Mouse (Mus musculus): ENCODE data around the gene Nme4.
"Not testable (repeated sequence)": the region's sequence is repeated elsewhere in the genome, so short reads cannot be mapped to it uniquely, and the experiment has no call there.

Gene Nme4

GRCm38 (mm10) chr17:26114061-26114460, 18.7 kb upstream of the Nme4 start:
- in situ Hi-C loops (cut with MboI, MseI) = no loop called here

DNA sequence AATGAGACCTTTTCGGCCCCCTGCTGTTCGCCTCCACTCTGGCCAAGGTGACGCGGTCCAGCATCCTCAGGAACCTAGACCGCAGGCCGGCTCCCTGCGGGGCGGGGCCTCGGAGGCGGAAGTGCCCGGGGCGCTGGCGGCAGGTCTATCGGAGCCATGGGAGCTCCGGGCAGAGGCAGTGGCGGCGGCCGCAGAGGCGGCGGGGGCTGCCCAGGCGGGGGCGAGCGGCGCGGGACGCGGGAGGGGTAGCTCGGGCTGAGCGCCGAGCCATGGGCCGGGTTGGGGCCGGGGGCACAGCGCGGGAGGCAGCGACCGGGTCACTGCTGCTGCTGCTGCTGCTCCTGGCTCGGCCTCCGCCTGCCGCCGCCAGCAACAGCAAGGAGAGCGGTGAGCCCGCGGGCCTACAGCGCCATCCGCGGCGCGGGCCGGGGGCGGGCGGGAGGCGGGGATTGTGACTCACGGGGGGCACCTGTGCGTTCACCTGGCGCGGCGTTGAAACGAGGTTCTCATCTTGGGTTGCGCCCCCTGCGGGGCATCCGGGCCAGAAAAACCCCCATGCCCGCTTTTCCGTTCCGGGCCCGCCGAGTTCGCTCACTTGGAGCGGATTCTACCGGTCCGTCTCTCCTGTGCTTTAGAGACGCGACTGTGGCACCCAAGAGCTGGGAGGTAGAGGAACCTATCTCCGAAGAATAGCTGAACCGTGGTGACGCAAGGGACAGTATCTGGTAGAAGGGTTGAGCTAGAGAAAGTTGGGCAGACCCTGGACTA, 18.0 kb upstream of the Nme4 start, which contains the start of gene Tmem8:
Gene Tmem8 (plus strand): TSS at position 119 of the 768 bp plus-strand sequence.
- in situ Hi-C loops (cut with MboI, MseI) = no loop called here

DNA sequence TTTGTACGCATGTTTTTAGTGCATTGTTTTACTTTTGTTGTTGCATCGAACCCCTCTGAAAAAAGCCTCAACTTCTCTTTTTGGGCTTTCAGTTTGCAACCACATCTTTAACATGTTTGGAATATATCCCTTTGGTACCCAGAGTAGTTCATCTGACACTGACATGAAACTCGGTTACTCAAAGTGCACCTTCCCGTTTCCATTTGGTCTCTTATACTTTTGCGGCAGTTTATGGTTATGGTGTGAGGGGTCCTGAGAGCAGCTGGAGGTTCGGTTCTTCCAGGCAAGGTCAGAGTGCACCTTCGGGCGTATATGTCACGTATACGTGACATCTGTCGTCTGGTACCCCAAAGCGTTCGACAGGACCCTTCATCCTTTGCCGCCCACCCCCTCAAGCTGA, 17.3 kb upstream of the Nme4 start:
- in situ Hi-C loops (cut with MboI, MseI) = no loop called here

- in situ Hi-C loops (cut with MboI, MseI) = no loop called here
Measured at GRCm38 (mm10) chr17:26111722-26112121, 16.3 kb upstream of the Nme4 start.

GRCm38 (mm10) chr17:26111024-26111423, 15.6 kb upstream of the Nme4 start:
- in situ Hi-C loops (cut with MboI, MseI) = no loop called here

DNA sequence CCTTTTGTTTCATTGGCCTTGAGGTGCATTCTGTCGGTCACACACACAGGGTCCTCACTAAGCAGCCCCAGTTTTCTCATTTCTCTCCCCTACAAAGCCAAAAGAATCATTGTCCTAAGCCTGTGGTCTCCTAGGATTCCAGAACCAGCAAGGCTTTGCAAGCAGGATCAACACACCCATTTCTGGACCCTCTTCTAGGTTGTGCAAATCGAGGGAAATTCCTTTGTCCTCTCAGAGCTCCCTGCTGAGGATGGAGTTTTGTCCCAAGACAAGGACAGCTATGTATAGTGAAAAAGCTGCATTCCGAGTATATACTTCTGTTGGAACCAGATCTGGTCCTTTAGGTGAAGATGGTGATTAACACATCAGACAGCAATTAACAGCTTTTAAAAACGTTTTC, 14.8 kb upstream of the Nme4 start:
- in situ Hi-C loops (cut with MboI, MseI) = no loop called here

DNA sequence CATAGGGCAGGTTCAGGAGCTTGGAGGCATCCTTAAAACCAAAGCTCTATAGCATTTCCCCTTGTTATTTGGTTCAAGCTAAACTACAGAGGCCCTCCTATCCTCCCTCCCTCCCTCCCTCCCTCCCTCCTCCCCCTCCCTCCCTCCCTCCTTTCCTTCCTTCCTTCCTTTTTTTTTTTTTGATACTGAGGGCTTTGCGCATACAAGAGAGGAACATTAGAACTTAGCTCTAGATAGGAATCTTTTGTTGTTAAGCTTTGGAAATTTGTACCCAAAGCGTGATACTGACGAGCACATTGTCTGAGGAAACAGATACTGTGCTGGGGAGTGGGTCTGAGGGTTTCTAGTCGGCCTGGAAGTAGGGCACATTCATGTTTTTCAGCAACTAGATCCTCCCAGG, 10.2 kb upstream of the Nme4 start:
- in situ Hi-C loops (cut with MboI, MseI) = no loop called here

- in situ Hi-C loops (cut with MboI, MseI) = no loop called here
Measured at GRCm38 (mm10) chr17:26101478-26101877, 6.1 kb upstream of the Nme4 start.

DNA sequence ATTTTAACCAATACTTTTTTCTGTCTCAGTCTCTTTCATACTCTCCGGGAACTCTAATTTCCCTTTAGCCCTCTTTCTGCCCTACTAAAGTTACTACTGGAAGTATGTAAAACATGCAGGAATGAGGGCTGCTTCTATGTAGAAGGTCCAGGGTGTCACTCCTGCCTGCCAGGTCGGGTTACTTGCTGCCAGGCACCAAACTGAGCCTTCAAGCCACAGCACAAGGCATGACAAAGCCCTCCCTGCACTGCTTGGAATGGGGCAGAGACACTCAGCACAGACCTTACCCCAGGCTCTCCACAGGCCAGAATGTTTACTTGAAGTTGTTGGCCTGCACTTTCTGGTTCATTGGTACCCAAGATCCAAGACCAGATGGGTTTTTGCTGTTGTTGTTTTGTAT, 4.8 kb upstream of the Nme4 start:
- in situ Hi-C loops (cut with MboI, MseI) = no loop called here

- in situ Hi-C loops (cut with MboI, MseI) = not testable (repeated sequence)
Measured at GRCm38 (mm10) chr17:26099316-26099715, 3.9 kb upstream of the Nme4 start.

DNA sequence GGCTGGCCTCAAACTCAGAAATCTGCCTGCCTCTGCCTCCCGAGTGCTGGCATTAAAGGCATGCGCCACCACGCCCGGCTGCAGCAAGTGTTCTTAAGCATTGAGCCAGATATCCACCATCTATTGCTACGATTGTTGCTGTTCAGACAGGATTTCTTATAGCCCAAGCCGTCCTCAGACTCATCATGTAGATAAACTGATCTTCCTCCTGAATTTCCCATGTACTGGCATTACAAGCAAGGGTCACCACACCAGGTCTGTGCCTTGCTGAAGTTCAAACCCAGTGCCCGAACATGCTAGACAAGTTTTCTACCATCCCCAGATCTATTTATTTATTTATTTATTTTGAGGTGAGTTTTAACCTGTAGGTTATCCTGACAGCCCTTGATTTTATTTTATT, 3.1 kb upstream of the Nme4 start:
- in situ Hi-C loops (cut with MboI, MseI) = no loop called here

DNA sequence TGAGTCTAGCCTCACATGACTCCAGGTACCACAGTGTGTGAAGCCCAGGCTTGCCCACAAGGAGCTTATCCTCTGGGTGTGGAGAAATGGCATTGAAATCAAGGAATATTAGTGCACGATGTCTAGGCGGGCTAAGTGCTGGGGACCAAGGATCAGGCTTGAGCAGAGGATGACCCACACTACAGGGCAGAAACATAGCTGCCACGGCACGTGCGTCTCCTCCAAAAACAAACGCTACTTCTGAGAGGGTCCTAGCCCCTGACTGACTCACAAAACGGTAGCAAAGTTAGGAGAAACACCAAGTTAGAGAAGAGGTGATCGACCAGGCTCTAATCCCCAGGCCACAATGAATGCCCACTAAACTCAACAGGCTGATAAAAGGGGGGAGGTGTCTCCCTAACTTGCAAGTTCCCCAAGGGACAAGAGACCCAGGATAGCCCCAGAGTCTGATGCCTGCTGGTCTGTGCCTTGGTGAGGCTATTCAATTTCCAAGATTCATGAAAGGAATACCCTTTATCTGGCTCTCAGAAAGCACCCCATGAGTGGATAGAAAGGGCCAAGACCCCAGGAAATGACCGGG, 781 bp downstream of the Nme4 start:
- in situ Hi-C loops (cut with MboI, MseI) = no loop called here

- in situ Hi-C loops (cut with MboI, MseI) = no loop called here
Measured at GRCm38 (mm10) chr17:26089905-26090632, 5.3 kb downstream of the Nme4 start, which contains the start of gene Decr2. Gene Decr2, minus strand, starts transcription at chr17:26090337.

- in situ Hi-C loops (cut with MboI, MseI) = no loop called here
Measured at GRCm38 (mm10) chr17:26087059-26087564, 8.3 kb downstream of the Nme4 start.

- in situ Hi-C loops (cut with MboI, MseI) = no loop called here
Measured at GRCm38 (mm10) chr17:26080867-26081266, 14.5 kb downstream of the Nme4 start.

GRCm38 (mm10) chr17:26078851-26079250, 16.6 kb downstream of the Nme4 start:
- in situ Hi-C loops (cut with MboI, MseI) = no loop called here

GRCm38 (mm10) chr17:26075246-26075645, 20.2 kb downstream of the Nme4 start:
- in situ Hi-C loops (cut with MboI, MseI) = no loop called here

GRCm38 (mm10) chr17:26070136-26070535, 25.3 kb downstream of the Nme4 start:
- in situ Hi-C loops (cut with MboI, MseI) = no loop called here

- in situ Hi-C loops (cut with MboI, MseI) = no loop called here
Measured at GRCm38 (mm10) chr17:26068831-26069739, 26.3 kb downstream of the Nme4 start, which contains the start of gene Rab11fip3. Gene Rab11fip3, minus strand, starts transcription at chr17:26069555.

DNA sequence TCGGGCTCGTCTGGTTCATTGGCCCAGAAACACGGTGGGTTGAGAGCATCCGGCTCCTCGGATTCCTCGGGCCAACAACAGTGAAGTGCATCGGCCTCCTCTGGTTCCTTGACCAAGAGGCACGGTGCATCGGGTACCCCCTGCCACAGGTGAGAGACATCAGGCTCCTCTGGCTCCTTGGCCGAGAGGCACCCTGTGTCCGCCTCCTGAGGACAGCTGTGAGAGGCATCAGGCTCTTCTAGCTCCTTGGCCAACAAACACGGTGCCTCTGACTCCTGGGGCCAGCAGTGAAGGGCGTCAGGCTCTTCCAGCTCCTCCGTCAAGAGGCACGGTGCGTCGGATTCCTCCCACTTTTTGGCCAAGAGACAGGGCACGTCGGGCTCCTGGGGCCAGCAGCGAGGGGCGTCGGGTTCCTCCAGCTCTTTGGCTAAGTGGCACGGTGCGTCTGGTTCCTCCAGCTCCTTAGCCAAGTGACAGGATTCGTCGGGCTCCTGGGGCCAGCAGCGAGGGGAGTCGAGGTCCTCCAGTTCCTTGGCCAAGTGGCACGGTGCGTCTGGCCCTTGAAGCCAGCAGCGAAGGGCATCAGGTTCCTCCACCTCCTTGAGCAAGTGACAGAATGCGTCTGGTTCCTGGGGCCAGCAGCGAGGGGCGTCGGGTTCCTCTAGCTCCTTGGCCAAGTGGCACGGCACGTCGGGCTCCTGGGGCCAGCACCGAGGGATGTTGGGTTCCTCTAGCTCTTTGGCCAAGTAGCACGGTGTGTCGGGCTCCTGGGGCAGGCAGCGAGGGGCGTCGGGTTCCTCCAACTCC, 27.2 kb downstream of the Nme4 start:
- in situ Hi-C loops (cut with MboI, MseI) = no loop called here
